Mouse (Mus musculus) heart, embryonic 12.5 days (tissue): ENCODE measurements around the gene Nt5c3. TPM values are rescaled to one million over a fixed set of nuclear protein-coding genes. Genes with fewer than 3 reads are reported as not detected.
A peak's percentile ranks its signal among the peaks of the same experiment; 100 is the strongest.

ENCODE experiments used
- ATAC-seq: fragments of 200-750 bp; cut with Nextera tagmentation; 2 replicates; pipeline ENCODE4 v1.8.0; 2017; ENCODE audit warnings: moderate TSS enrichment, moderate library complexity; ENCODE audit not compliant: insufficient number of reproducible peaks, low FRiP score
- H3K27ac ChIP-seq: fragments of 300-500 bp; sonication (generic); 2 replicates; pipeline ENCODE4 v1.5.1; 2016; ENCODE audit warnings: mild to moderate bottlenecking, moderate library complexity; ENCODE audit not compliant: poor library complexity, severe bottlenecking
- H3K27me3 ChIP-seq: fragments of 300-500 bp; sonication (generic); replicated peaks from 2 replicates; pipeline ENCODE4 v1.6.1; 2016; ENCODE audit warnings: mild to moderate bottlenecking, moderate library complexity
- H3K36me3 ChIP-seq: fragments of 300-500 bp; sonication (generic); 2 replicates; pipeline ENCODE4 v1.6.1; 2016; ENCODE audit warnings: mild to moderate bottlenecking, moderate library complexity
- H3K4me1 ChIP-seq: fragments of 300-500 bp; sonication (generic); replicated peaks from 2 replicates; pipeline ENCODE4 v1.6.1; 2016; ENCODE audit warnings: mild to moderate bottlenecking
- H3K4me2 ChIP-seq: fragments of 300-500 bp; sonication (generic); 2 replicates; pipeline ENCODE4 v1.6.1; 2016; ENCODE audit warnings: mild to moderate bottlenecking, moderate library complexity
- H3K4me3 ChIP-seq: fragments of 300-500 bp; sonication (generic); 2 replicates; pipeline ENCODE4 v1.5.1; 2016; ENCODE audit warnings: mild to moderate bottlenecking
- H3K9ac ChIP-seq: fragments of 300-500 bp; sonication (generic); 2 replicates; pipeline ENCODE4 v1.6.1; 2016; ENCODE audit warnings: mild to moderate bottlenecking, moderate library complexity
- H3K9me3 ChIP-seq: fragments of 300-500 bp; sonication (generic); replicated peaks from 2 replicates; pipeline ENCODE4 v1.6.1; 2016; ENCODE audit warnings: mild to moderate bottlenecking, moderate library complexity
- WGBS: fragments of 180-500 bp; shearing (Covaris S2); methylation state at CpG from one replicate; pipeline ENCODE4 v1.1.7; 2016; 5-methylcytosine and 5-hydroxymethylcytosine counted together
- polyA plus RNA-seq: library from polyadenylated mRNA; unstranded; fragments of >200 nt; fragmentation: Nextera tagmentation; extraction: Ambion mirVana; gene quantifications from 2 replicates; pipeline ENCODE4 v1.2.1, GENCODE M21; 2016

Gene Nt5c3
- polyA plus RNA-seq, 1 experiment from 2014 or later: 77.4 TPM

- peak overlapping the region; percentile 88 for H3K27ac ChIP-seq
- no peaks in the 10 kb centered on the region for H3K27me3 ChIP-seq
- peaks cover 5% of the 10 kb centered on the region; the same call in 1 of the 2 replicates for H3K36me3 ChIP-seq
- peaks cover 4% of the 10 kb centered on the region; the same call in 1 of the 2 replicates for H3K9me3 ChIP-seq
- H3K4me2 ChIP-seq: peak overlapping the region; percentile 55
- 33% methylated on average over 12 of the region's 12 CpGs for WGBS
- peak; percentile 63 for ATAC-seq
- 0 out of 2 replicates have a peak overlapping the region, but pooled peaks have one; percentile 37 for H3K9ac ChIP-seq
- peak overlapping the region; percentile 13; the same call in 1 of the 2 replicates for H3K4me3 ChIP-seq
- peaks cover 50% of the 10 kb centered on the region for H3K4me1 ChIP-seq
These were observed 6.0 kb downstream of the Nt5c3 start for GRCm38 (mm10) chr6:56917578-56918368.

DNA sequence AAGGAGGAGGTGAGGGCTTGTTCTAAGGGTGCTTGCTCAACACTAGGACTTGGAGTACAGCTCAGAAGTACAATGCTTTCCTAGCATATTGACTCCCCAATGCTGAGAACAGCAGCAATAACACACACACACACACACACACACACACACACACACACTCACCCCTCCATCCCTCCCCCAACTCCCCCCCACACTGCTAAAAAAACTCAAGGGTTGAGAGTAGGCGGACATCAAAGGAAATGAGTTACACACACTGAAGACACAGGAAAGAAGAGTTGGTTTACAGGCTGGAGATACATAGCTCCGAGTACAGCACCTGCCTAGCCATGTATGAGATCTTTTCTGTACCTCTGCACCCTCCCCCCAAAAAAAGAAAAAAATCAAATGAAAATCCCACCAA, 7.5 kb downstream of the Nt5c3 start:
- no peak overlapping the region for H3K9ac ChIP-seq
- H3K4me2 ChIP-seq: peak overlapping the region; percentile 25; the same call in 1 of the 2 replicates
- H3K4me3 ChIP-seq: no peak overlapping the region
- no peaks in the 10 kb centered on the region for H3K27me3 ChIP-seq
- H3K36me3 ChIP-seq: peaks cover 5% of the 10 kb centered on the region; the same call in 1 of the 2 replicates
- WGBS: 55% methylated on average over 2 of the region's 2 CpGs
- H3K27ac ChIP-seq: no peak overlapping the region; the same call in 1 of the 2 replicates
- ATAC-seq: no peak
- peaks cover 44% of the 10 kb centered on the region for H3K4me1 ChIP-seq
- peaks cover 4% of the 10 kb centered on the region; the same call in 1 of the 2 replicates for H3K9me3 ChIP-seq

DNA sequence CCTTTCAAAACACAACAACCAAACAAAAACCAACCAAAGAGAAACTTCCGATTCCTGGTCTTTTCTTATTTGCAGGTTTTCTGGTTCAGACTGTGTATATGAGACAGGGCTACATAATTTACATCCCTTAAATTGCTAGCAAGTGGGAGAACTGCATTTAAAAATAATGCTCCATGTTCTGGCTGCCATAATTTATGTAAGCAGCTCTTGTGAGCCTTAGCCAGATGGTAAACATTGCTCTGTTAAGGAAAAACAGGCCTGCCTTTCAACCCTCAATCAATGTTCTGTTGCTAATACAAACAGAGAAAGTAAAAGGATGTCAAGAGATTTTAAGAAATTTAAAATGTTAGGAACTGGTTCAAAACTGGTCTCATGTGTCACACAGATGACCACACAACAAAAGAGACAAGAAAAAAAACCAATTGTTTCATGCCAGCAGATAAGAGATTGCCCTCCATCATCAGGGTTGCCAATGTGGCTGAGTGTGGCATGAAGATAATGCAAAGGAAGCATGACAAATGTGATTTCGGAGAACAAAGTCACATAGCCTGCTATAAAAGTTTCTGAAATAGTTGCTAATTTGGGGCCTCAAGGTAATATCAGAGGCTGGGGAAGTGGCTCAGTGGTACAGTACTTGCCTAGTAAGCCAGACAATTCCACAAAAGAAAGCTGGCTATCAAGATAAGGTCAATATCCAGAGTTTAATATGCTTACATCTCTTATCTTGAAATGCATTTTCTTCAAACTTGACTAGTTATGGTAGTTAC, 10.5 kb downstream of the Nt5c3 start:
- H3K27ac ChIP-seq: peak overlapping the region; percentile 25; the same call in 1 of the 2 replicates
- peaks cover 4% of the 10 kb centered on the region; the same call in 1 of the 2 replicates for H3K9me3 ChIP-seq
- WGBS: 67% methylated on average over 2 of the region's 2 CpGs
- no peaks in the 10 kb centered on the region for H3K27me3 ChIP-seq
- H3K9ac ChIP-seq: no peak overlapping the region
- H3K4me1 ChIP-seq: peaks cover 25% of the 10 kb centered on the region
- 0 out of 2 replicates have a peak, but pooled peaks have one; percentile 13 for ATAC-seq
- H3K4me3 ChIP-seq: no peak overlapping the region
- no peak overlapping the region for H3K4me2 ChIP-seq
- peaks cover 5% of the 10 kb centered on the region; the same call in 1 of the 2 replicates for H3K36me3 ChIP-seq

- ATAC-seq: peak; percentile 75
- Histone ChIP-seq H3K4me3 (no peak overlapping the region), H3K4me2 (no peak overlapping the region), H3K9me3 (peaks cover 4% of the 10 kb centered on the region; the same call in 1 of the 2 replicates), H3K36me3 (peaks cover 8% of the 10 kb centered on the region; the same call in 1 of the 2 replicates), H3K4me1 (peaks cover 11% of the 10 kb centered on the region), H3K9ac (no peak overlapping the region), H3K27ac (no peak overlapping the region), H3K27me3 (no peaks in the 10 kb centered on the region)
- 76% methylated on average over 2 of the region's 2 CpGs for WGBS
These were observed 12.8 kb downstream of the Nt5c3 start for GRCm38 (mm10) chr6:56910910-56911309.

DNA sequence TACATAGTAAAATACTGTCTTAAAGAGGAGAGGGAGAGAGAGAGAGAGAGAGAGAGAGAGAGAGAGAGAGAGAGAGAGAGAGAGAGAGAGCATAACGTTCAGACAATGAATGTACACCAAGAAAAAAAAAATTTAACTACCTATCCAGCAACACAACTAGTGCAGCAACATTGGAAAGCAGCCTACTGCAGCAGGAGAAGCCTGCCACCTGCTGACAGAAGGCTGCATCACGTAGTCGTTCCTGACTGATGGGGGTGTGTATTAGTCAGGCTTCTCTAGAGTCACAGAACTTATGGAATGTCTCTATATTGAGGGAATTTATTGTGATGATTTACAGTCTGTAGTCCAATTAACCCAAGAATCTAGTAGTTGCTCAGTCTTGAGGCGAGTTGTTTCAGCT, 14.8 kb downstream of the Nt5c3 start:
- Histone ChIP-seq H3K27ac (no peak overlapping the region), H3K27me3 (no peaks in the 10 kb centered on the region), H3K9me3 (no peaks in the 10 kb centered on the region), H3K9ac (no peak overlapping the region), H3K36me3 (0 out of 2 replicates have a peak, but pooled peaks cover 3% of the 10 kb centered on the region), H3K4me2 (no peak overlapping the region), H3K4me3 (no peak overlapping the region), H3K4me1 (peaks cover 21% of the 10 kb centered on the region)
- 9% methylated on average over 4 of the region's 4 CpGs for WGBS
- peak; percentile 69 for ATAC-seq

GRCm38 (mm10) chr6:56908397-56908796, 15.3 kb downstream of the Nt5c3 start:
- Histone ChIP-seq H3K9ac (no peak overlapping the region), H3K4me1 (peaks cover 24% of the 10 kb centered on the region), H3K9me3 (no peaks in the 10 kb centered on the region), H3K36me3 (0 out of 2 replicates have a peak, but pooled peaks cover 3% of the 10 kb centered on the region), H3K4me2 (no peak overlapping the region), H3K4me3 (no peak overlapping the region), H3K27me3 (no peaks in the 10 kb centered on the region), H3K27ac (no peak overlapping the region)
- no peak for ATAC-seq
- 85% methylated on average over 2 of the region's 2 CpGs for WGBS

DNA sequence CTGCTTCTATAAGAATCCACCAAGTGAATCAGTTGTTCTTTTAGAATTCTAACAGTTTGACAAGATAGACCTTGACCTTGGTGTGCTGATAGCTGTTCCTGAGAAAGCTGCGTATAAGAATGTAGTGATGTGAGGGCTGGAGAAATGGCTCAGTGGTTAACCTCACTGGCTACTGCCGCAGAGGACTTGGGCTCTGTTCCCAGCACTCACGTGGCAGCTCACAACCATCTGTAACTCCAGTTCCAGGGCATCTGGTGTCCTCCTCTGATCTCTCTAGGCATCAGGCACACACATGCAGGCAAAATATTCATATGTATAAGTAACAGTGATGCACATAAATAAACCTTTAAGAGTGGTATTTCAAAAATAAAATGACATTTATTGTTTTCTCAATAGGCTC, 15.8 kb downstream of the Nt5c3 start:
- Histone ChIP-seq H3K9ac (no peak overlapping the region), H3K4me2 (no peak overlapping the region), H3K4me3 (no peak overlapping the region), H3K27ac (no peak overlapping the region), H3K4me1 (peaks cover 26% of the 10 kb centered on the region), H3K36me3 (0 out of 2 replicates have a peak, but pooled peaks cover 3% of the 10 kb centered on the region), H3K27me3 (no peaks in the 10 kb centered on the region), H3K9me3 (no peaks in the 10 kb centered on the region)
- 87% methylated on average over 3 of the region's 3 CpGs for WGBS
- no peak for ATAC-seq

DNA sequence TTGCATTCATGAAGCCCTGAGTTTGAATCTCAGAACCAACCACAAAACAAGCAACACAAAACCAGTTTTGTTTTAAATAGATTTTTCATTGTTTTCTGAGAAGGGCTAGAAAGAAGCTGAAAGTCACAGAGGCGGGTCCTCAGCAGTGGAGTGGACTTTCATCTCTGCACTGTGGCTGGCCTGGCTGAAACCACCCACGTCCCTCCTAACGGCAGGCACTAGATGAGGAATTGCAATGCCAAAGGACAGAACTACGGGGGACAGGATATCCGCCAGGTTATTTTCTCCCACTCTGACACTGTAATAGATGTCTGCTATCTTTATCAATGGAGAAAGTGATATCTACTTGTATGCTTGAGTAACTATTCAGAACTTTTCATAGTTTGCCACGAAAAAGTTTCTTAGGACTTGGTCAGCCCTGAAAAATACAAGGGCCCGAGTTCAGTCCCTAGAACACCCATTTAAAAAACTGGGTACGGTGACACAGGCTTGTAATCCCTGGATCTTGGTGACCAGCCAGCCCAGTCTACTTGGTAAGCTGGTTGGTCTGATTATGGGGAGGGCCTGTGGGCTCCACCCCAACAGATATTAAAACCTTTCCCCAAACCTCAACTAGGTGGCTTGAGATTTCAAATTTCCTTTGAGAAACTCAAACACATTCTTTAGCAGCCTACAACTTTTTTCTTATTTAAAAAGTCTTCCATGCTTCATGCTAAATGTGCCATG, 17.4 kb downstream of the Nt5c3 start:
- Histone ChIP-seq H3K36me3 (0 out of 2 replicates have a peak, but pooled peaks cover 3% of the 10 kb centered on the region), H3K9ac (no peak overlapping the region), H3K4me2 (no peak overlapping the region), H3K9me3 (no peaks in the 10 kb centered on the region), H3K4me1 (peaks cover 37% of the 10 kb centered on the region), H3K27me3 (no peaks in the 10 kb centered on the region), H3K27ac (no peak overlapping the region), H3K4me3 (no peak overlapping the region)
- 62% methylated on average over 8 of the region's 8 CpGs for WGBS
- no peak for ATAC-seq

DNA sequence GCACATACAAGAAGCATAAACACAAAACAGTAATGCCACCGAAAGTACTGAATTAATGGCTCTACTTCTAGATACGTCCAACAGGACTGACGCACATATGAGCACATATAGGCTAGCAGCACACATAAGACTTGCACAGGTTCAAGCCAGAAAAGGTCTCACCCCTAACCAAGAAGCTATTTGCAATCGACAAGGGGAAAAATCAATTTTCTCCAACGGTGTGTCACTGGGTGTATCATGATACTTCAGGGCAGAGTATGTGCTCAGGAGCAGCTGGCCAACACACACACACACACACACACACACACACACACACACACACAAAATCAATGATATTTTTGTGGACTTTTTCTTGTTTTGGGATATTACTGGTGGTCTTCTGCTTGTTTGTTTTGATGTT, 18.2 kb downstream of the Nt5c3 start:
- 88% methylated on average over 5 of the region's 5 CpGs for WGBS
- Histone ChIP-seq H3K27ac (no peak overlapping the region), H3K4me3 (no peak overlapping the region), H3K27me3 (no peaks in the 10 kb centered on the region), H3K4me2 (no peak overlapping the region), H3K4me1 (peaks cover 39% of the 10 kb centered on the region), H3K9me3 (no peaks in the 10 kb centered on the region), H3K9ac (no peak overlapping the region), H3K36me3 (0 out of 2 replicates have a peak, but pooled peaks cover 3% of the 10 kb centered on the region)
- no peak for ATAC-seq

DNA sequence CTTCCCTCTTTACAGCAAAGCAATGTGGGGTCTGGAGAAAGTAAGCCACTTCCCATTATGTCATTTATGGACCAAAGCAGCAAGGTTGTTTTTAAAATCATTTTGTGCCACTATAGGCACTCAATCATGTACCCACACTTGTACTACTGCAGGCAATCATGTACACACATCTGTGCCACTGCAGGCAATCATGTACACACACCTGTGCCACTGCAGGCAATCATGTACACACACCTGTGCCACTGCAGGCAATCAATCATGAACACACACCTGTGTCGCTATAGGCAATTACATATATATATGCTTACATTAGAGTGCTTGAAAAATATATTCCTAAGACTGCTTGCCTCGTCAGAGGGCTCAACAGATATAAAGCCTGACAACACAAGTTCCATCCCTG, 18.8 kb downstream of the Nt5c3 start:
- Histone ChIP-seq H3K27me3 (no peaks in the 10 kb centered on the region), H3K4me2 (no peak overlapping the region), H3K4me1 (peaks cover 39% of the 10 kb centered on the region), H3K9ac (no peak overlapping the region), H3K9me3 (no peaks in the 10 kb centered on the region), H3K27ac (no peak overlapping the region), H3K4me3 (no peak overlapping the region), H3K36me3 (0 out of 2 replicates have a peak, but pooled peaks cover 3% of the 10 kb centered on the region)
- WGBS: 86% methylated on average over 2 of the region's 2 CpGs
- ATAC-seq: no peak
